ENCODE assay signal across 10 mouse cellular contexts in the genomic region with DNA sequence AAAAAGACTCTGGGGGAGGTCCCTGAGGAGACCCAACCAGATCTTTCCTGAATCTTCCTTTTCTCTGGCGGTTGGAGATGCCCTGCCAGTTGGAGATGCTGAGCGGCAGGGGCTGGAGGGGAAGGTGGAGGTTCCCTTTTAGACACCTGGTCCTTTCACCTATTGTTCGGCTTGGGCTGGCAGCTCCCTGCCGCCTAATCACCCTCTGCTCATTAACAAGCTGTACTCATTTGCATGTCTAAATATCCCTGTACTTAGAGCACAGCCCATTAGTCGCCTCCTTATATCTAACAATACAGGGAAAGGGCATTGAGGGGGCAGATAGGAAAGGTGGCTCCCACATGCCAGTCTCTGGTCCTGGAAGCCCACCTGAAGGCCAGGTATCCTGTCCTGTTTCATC. TPM values are rescaled to one million over a fixed set of nuclear protein-coding genes. Genes with fewer than 3 reads are reported as not detected.
DNase-seq lines count a peak whose midpoint lies in the region; ATAC-seq and TF ChIP-seq lines count a peak whose summit lies in the region.
"Had no signal": no experiment of that assay in that cellular context is flagged by ENCODE, and none has a peak within 500 bp of the region (broad histone marks: within the 10 kb centered on the region; RNA-seq: fewer than 3 reads in every experiment).

No protein-coding gene starts in this region.

- DNase-seq in hindbrain, embryonic 11.5 days (ENCODE audit: low spot score): no peak
- peak; percentile 25 to 34 for DNase-seq in right cerebral cortex, adult 2 months (ENCODE audit: low spot score in 2 of 2)
- DNase-seq in right cerebral cortex, postnatal 36 days (ENCODE audit: low spot score in 2 of 2): no peak
- DNase-seq in left cerebral cortex, postnatal 14 days (ENCODE audit: low spot score in 2 of 2): no peak
- DNase-seq in testis, postnatal 10 days (ENCODE audit: low spot score): no peak
- DNase-seq: cerebellum, adult 9-11 months had no signal

- peaks cover 33% of the 10 kb centered on the region for H3K4me1 ChIP-seq in hindbrain, embryonic 13.5 days (replicated peaks)
- H3K4me1 ChIP-seq in hindbrain, embryonic 11.5 days (replicated peaks; ENCODE audit: control insufficient read depth, insufficient read depth, low read length): 0 out of 2 replicates have a peak, but pooled peaks cover 3% of the 10 kb centered on the region
- peaks cover 15% of the 10 kb centered on the region for H3K4me1 ChIP-seq in hindbrain, embryonic 16.5 days (ENCODE audit: control insufficient read depth, insufficient read depth, low read depth, low read length)
- peaks cover 22% of the 10 kb centered on the region for H3K4me1 ChIP-seq in olfactory bulb, adult 2 months (ENCODE audit: control insufficient read depth, insufficient read depth, low read length)

- H3K27ac ChIP-seq in hindbrain, embryonic 13.5 days: peak overlapping the region; percentile 81
- no peak overlapping the region for H3K27ac ChIP-seq in hindbrain, embryonic 11.5 days (ENCODE audit: low read depth, low read length)
- H3K27ac ChIP-seq in hindbrain, embryonic 16.5 days (ENCODE audit: low read depth, low read length): 0 out of 2 replicates have a peak overlapping the region, but pooled peaks have one; percentile 37
- H3K27ac ChIP-seq in olfactory bulb, adult 2 months (ENCODE audit: insufficient read depth, low read depth, low read length): peak overlapping the region; percentile 76

- no peak overlapping the region for H3K9ac ChIP-seq in hindbrain, embryonic 13.5 days
- H3K9ac ChIP-seq in hindbrain, embryonic 11.5 days (ENCODE audit: low read depth, low read length): no peak overlapping the region
- peak overlapping the region; percentile 12; the same call in 1 of the 2 replicates for H3K9ac ChIP-seq in hindbrain, embryonic 16.5 days (ENCODE audit: low read depth, low read length)
- H3K9ac ChIP-seq: lung, embryonic 14.5 days had no signal

- WGBS in hindbrain, embryonic 13.5 days: 23% methylated on average over 5 of the region's 5 CpGs
- WGBS in hindbrain, embryonic 11.5 days: 38% methylated on average over 5 of the region's 5 CpGs
- WGBS in hindbrain, embryonic 16.5 days: 18% methylated on average over 5 of the region's 5 CpGs
- WGBS in olfactory bulb, adult 2 months: 21% methylated on average over 5 of the region's 5 CpGs

- no peak for TF ChIP-seq CTCF in olfactory bulb, adult 2 months (IDR thresholded peaks at IDR 0.05; ENCODE audit: insufficient read depth, low read depth, low read length)

- H3K4me2 ChIP-seq in hindbrain, embryonic 13.5 days: peak overlapping the region; percentile 40
- no peak overlapping the region for H3K4me2 ChIP-seq in hindbrain, embryonic 11.5 days (replicated peaks; ENCODE audit: low read depth, low read length)
- peak overlapping the region; percentile 27 for H3K4me2 ChIP-seq in hindbrain, embryonic 16.5 days (ENCODE audit: low read length)

- no peak for TF ChIP-seq POLR2A in olfactory bulb, adult 2 months (IDR thresholded peaks at IDR 0.05; ENCODE audit: insufficient read depth, low read depth, low read length)

- intact Hi-C loops in left cerebral cortex, postnatal 14 days (cut with DNase I): loop anchor here (5.0 kb wide), 2 partner anchors 35 kb away; a partner anchor contains a TSS

- peaks cover 15% of the 10 kb centered on the region for H3K27me3 ChIP-seq in hindbrain, embryonic 13.5 days
- no peaks in the 10 kb centered on the region; the same call in 1 of the 2 replicates for H3K27me3 ChIP-seq in hindbrain, embryonic 11.5 days (ENCODE audit: control insufficient read depth, insufficient read depth, low read length)
- H3K27me3 ChIP-seq in hindbrain, embryonic 16.5 days (replicated peaks; ENCODE audit: control insufficient read depth, insufficient read depth, low read length): no peaks in the 10 kb centered on the region

- H3K4me3 ChIP-seq in hindbrain, embryonic 13.5 days: no peak overlapping the region
- H3K4me3 ChIP-seq in hindbrain, embryonic 11.5 days (ENCODE audit: low read depth, low read length): no peak overlapping the region
- H3K4me3 ChIP-seq in hindbrain, embryonic 16.5 days (ENCODE audit: low read length): no peak overlapping the region
- no peak overlapping the region for H3K4me3 ChIP-seq in olfactory bulb, adult 2 months (ENCODE audit: insufficient read depth, low read depth, low read length)

- 0 out of 2 replicates have a peak, but pooled peaks have one; percentile 52 for ATAC-seq in hindbrain, embryonic 13.5 days (ENCODE audit: low FRiP score)
- ATAC-seq in hindbrain, embryonic 11.5 days (ENCODE audit: low FRiP score): no peak
- ATAC-seq in hindbrain, embryonic 16.5 days: no peak

- peaks cover under 1% of the 10 kb centered on the region; the same call in 1 of the 2 replicates for H3K9me3 ChIP-seq in hindbrain, embryonic 13.5 days
- H3K9me3 ChIP-seq in hindbrain, embryonic 11.5 days (ENCODE audit: control insufficient read depth, low read length): no peaks in the 10 kb centered on the region
- H3K9me3 ChIP-seq in hindbrain, embryonic 16.5 days (ENCODE audit: control insufficient read depth, low read length): no peaks in the 10 kb centered on the region

- H3K36me3 ChIP-seq in hindbrain, embryonic 13.5 days: no peaks in the 10 kb centered on the region
- H3K36me3 ChIP-seq in hindbrain, embryonic 11.5 days (ENCODE audit: control insufficient read depth, insufficient read depth, low read length): no peaks in the 10 kb centered on the region
- H3K36me3 ChIP-seq in hindbrain, embryonic 16.5 days (ENCODE audit: control insufficient read depth, insufficient read depth, low read length): no peaks in the 10 kb centered on the region

RNA-seq across cellular contexts. Expression of a gene that starts 34.3 kb away (rescaled TPM):
- 29.6 and 30.4 TPM in 2 replicates for polyA plus RNA-seq in hindbrain, embryonic 13.5 days (2015; fragmentation: Nextera tagmentation; extraction: Ambion mirVana)
- 16.6 and 19.8 TPM in 2 replicates for polyA plus RNA-seq in hindbrain, embryonic 11.5 days (2014; fragmentation: Nextera tagmentation; extraction: Ambion mirVana)
- 36.2 and 48.4 TPM in 2 replicates for polyA plus RNA-seq in hindbrain, embryonic 16.5 days (2015; fragmentation: Nextera tagmentation; extraction: Ambion mirVana)
- not detected in 2 replicates for polyA plus RNA-seq in olfactory bulb, adult 2 months (2012; ENCODE audit: insufficient read depth, insufficient read length, low replicate concordance, missing spikeins)
- total RNA-seq in left cerebral cortex, postnatal 14 days (2021): 10 to 100 TPM; 29.3 to 29.4 TPM

RNA-seq across cellular contexts. Expression of a gene that starts 40.5 kb away (rescaled TPM):
- polyA plus RNA-seq in hindbrain, embryonic 13.5 days (2015; fragmentation: Nextera tagmentation; extraction: Ambion mirVana): 28.3 and 33.3 TPM in 2 replicates
- 32.3 and 33.2 TPM in 2 replicates for polyA plus RNA-seq in hindbrain, embryonic 11.5 days (2014; fragmentation: Nextera tagmentation; extraction: Ambion mirVana)
- polyA plus RNA-seq in hindbrain, embryonic 16.5 days (2015; fragmentation: Nextera tagmentation; extraction: Ambion mirVana): 29.0 and 29.6 TPM in 2 replicates
- polyA plus RNA-seq in olfactory bulb, adult 2 months (2012; ENCODE audit: insufficient read depth, insufficient read length, low replicate concordance, missing spikeins): not detected in 2 replicates
- 10 to 100 TPM; 18.2 to 20.0 TPM for total RNA-seq in left cerebral cortex, postnatal 14 days (2021)

Comparison
In these comparisons a context has a peak if more than half of its experiments do, and no peak if none do; other contexts are left out.
1. DNase-seq: peak in right cerebral cortex, adult 2 months (2 of 2); none in hindbrain, embryonic 11.5 days (single experiment), right cerebral cortex, postnatal 36 days (0 of 2), left cerebral cortex, postnatal 14 days (0 of 2) and testis, postnatal 10 days (single experiment).
2. RNA of a gene that starts 40.5 kb away (polyA plus RNA-seq): 32.3 to 33.2 TPM in hindbrain, embryonic 11.5 days, 29.0 to 29.6 TPM in hindbrain, embryonic 16.5 days and 28.3 to 33.3 TPM in hindbrain, embryonic 13.5 days; not detected in olfactory bulb, adult 2 months; every median in the first group is over 10 times any median in the second.